Mouse (Mus musculus) gastrocnemius, postnatal 25 days (tissue): Measurements from ENCODE around the gene Myh7. TPM values are rescaled to one million over a fixed set of nuclear protein-coding genes. Genes with fewer than 3 reads are reported as not detected.
A peak's percentile ranks its signal among the peaks of the same experiment; 100 is the strongest.
"Not testable (repeated sequence)": the region's sequence is repeated elsewhere in the genome, so short reads cannot be mapped to it uniquely, and the experiment has no call there.

Experiments
- DNase-seq: peaks from one replicate; pipeline ENCODE4 v3.0.0; 2022
- long read RNA-seq, 2 experiments: library from polyadenylated mRNA; stranded (forward); transcript quantifications; one replicate each; pipeline ENCODE4 v2.0.0; 2021
- total RNA-seq, 2 experiments: library from RNA; stranded (reverse); gene quantifications; 1 replicate in 1 of 2; 2 replicates in 1 of 2; pipeline ENCODE4 v1.2.3; 2021

Myh7 gene
- 1,000 to 10,000 TPM in 1 of 2 experiments, 100 to 1,000 TPM in 1; 192 to 1,011 TPM for total RNA-seq
- long read RNA-seq, experiment 1, full-length matches to known transcripts = 134 of 418 reads
- long read RNA-seq, experiment 1, partial matches to known transcripts = 261 of 418 reads
- long read RNA-seq, experiment 1, other reads (novel, unspliced or antisense) = 23 of 418 reads
- long read RNA-seq, experiment 2, full-length matches to known transcripts = 588 of 1,036 reads
- long read RNA-seq, experiment 2, partial matches to known transcripts = 378 of 1,036 reads
- long read RNA-seq, experiment 2, other reads (novel, unspliced or antisense) = 70 of 1,036 reads

DNA sequence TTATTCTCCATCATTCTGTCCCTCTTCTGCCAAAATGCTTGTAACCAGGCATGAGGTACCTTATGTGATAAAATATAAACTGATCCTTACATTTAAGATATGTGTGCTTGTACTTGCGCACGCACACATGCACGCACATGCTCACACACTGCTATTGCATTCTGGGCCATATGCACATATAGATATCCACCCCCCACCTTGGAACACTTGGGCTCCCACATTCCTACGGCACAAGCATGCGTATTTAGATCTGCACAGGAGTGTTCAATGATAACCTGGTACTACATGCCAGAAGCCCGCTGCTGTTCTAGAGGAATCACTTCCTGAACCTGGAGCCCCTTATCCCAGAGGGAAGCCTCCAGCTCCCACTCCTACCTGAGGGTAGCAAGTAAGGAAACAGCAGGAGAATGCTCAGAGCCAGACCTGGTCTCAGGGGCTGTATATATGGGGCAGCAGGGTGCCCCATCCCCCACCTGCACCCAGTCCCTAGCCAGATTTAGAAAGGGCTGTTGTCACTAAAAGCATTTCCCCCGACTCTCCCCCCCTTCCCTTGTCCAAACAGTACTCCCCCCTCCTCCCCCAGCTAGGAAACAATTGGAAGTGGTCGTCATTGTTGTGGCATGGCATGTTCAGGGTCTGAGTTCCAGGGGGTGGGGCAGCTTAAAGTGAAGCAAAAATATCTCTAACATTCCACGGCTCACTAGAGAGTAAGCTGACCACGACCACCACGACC lies at the start of gene Myh7:
TSS of gene Myh7 (minus strand) at position 491 of the 733 bp plus-strand sequence.
- DNase-seq = no peak

GRCm38 (mm10) chr14:55043694-55044093 lies 49.3 kb upstream of the Myh7 start:
- not testable (repeated sequence) for DNase-seq

- DNase-seq = no peak
Observed at GRCm38 (mm10) chr14:55032695-55033225, 38.3 kb upstream of the Myh7 start.

GRCm38 (mm10) chr14:55029034-55029698 lies 34.7 kb upstream of the Myh7 start:
- no peak for DNase-seq

GRCm38 (mm10) chr14:55028333-55028835 lies 34.0 kb upstream of the Myh7 start:
- DNase-seq = no peak

DNA sequence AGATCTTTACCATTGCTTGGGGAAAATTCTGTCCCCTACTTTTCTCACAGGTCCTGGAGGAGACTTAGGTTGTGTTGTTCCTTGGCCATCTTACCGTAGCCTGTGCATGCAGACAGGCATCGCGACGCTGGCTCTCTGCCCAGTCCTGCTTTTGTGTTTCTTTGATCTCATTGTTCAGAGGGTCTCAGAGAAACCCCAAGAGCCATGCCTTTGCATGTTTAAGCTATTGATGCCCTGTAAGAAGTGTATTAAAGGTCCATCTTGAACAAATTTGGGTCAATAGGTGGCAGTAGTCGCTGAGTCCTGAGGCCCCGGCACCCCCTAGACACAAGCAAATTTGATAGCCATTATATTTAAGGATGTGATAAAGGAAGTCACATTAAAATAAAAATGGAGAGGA lies 33.2 kb upstream of the Myh7 start:
- DNase-seq = no peak

GRCm38 (mm10) chr14:55027251-55027650 lies 32.8 kb upstream of the Myh7 start:
- DNase-seq = no peak

GRCm38 (mm10) chr14:55025527-55025926 lies 31.1 kb upstream of the Myh7 start:
- DNase-seq = no peak

DNA sequence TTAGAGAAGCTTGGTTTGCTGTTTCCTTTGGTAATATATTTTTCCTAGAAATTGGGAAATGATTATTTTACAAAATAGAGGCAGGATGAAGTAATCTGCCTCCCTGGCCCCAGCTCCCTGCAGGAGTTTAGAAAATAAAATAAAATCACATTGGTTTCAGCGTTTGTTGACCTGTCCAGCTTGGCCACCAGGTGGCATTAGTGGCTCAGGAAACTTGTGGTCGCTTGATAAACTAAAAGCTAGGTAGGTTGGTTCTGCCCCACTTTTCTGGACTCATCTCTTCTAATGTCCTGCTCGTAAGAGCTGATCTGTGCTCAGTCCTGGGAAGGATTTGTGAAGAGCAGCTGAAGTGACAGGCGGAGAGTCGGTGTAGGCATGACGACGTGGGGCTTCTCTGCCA lies 29.8 kb upstream of the Myh7 start:
- DNase-seq = no peak

- DNase-seq = no peak
Observed at GRCm38 (mm10) chr14:55023011-55023410, 28.6 kb upstream of the Myh7 start.

- no peak for DNase-seq
Observed at GRCm38 (mm10) chr14:55020394-55020793, 26.0 kb upstream of the Myh7 start.

DNA sequence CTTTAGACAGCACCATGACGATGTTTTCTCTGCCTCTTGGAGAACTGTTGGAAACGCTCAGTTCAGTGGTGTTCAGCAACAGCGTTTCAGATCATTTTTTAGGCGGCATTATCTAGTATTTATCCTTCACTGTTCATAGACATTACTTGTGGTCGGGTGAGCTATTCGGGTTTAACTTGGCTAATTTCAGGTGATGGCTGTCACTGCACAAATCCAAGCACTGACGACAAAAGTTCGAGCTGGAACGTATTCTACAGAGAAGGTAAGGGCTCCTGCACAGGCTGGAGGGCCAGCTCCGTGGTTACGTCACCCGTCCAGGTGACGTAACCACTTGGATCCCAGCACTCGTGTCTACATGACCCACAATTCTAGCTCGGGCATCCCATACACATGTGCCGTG lies 22.4 kb upstream of the Myh7 start:
- DNase-seq = no peak

- DNase-seq = peak; percentile 15
Observed at GRCm38 (mm10) chr14:55015767-55016111, 21.3 kb upstream of the Myh7 start.

DNA sequence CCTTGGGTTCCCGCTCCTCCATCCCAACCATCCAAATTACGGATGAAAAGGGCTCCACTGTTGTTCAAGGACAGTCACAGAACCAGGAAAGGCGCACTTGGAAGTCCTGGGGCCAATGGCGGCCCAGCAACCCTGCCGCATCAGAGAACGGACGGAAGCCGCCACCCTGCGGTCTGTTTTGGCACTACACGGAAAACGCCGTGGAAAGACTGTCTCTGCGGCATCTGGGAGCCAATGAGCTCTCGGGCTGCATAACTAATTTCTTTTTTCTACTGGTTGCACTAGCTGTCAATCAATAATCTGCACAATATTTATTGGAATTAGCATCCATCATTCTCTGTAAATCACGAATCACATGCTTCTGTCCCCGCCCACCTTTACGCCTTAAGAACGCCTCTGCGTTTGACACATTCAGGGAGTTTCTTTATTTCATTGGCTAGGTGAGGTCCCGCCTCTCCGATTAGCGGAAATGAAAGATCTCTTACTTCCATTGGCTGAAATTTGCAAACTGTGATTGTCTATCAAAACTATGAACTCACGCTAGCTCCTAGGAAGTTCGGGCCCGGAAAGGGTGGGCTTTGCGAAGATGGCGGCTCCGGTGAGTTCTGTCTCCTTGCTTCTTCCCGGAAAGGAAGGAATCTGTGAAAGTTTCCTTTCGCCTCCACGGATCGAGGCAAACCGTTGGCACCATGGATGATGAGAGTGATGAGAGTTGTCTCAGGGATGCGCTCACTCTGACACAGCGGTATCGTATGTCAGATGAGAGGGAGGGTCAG lies 20.8 kb upstream of the Myh7 start, which contains the start of gene Ngdn:
TSS of gene Ngdn (plus strand) at position 464 of the 776 bp plus-strand sequence.
- peak; percentile 97 for DNase-seq

DNA sequence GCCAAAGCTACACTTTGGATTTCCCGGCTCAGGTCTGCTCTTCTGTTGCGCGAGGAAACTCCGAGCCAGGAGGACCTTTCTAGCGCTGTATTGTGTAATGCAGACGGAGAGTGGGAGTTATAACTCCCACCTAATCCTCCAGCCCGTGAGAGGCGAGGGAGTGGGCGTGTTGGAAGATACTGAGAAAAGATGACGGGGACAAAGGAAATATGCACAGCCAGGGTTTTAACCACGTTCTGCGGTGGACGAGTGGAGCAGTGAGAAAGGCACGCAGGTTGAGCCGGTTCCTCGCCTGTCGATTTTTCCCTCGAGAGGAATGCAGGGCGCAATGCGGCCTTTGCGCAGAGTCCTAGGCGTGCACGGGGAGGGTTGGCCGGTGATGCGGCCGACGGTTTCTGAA lies 20.2 kb upstream of the Myh7 start:
- DNase-seq = no peak

- no peak for DNase-seq
Observed at GRCm38 (mm10) chr14:55011116-55011515, 16.7 kb upstream of the Myh7 start.

DNA sequence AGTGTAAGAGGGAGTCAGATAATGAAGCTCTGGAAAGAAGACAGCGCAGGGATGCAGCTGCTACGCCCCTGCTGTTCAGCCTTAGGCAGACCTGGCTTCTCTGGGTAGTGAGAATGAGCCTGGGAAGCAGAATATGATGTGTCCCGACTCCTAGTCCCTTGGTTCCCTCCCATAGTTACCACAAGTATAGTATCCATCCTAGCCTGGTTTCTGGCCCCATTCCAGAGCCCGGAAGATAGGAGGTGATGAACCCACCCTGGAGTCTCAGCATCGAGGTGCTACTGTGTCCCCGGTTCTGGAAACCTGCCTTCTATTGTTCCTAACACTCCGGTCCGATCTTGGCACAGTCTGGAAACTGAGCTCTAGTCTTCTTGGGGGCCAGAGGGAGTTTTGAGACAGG lies 14.0 kb upstream of the Myh7 start:
- DNase-seq = no peak

DNA sequence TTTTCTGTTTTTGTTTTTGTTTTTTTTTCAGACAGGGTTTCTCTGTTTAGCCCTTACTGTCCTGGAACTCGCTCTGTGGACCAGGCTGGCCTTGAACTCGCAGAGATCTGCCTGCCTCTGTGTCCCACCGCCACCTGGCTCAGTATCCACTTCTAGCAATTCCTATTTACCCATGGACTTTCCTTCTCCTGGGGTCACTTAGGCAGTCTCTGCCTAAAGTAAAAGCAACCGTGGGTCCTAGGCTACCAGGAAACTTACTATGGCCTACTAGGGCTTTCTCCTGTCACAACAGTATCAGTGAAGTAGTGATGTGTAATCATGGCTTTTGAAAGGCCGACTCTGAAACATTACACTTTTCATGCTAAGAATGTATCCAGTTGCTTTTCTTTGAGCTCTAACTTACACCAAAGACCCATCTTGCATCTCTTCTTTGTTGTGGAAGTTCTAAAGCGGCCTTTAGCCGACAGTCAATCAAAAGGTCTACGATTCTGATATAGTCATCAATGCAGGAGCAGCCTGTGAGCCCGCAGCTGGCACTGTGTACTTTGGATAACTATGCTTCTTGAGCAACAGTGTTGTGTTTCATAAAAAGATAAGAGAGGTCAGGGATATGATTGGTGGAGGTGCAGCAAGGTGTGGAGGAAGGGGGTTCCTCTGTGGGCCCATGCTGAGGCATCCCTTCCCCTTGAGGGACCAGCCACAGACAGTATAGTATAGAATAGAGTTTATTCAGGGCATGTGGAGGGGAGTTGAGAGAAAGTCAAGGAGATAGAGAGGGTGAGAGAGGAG lies 12.9 kb upstream of the Myh7 start:
- DNase-seq = no peak

GRCm38 (mm10) chr14:55006541-55006940 lies 12.1 kb upstream of the Myh7 start:
- no peak for DNase-seq

- no peak for DNase-seq
Observed at GRCm38 (mm10) chr14:55005967-55006366, 11.5 kb upstream of the Myh7 start.

GRCm38 (mm10) chr14:55005506-55005905 lies 11.1 kb upstream of the Myh7 start:
- DNase-seq = no peak
